Mouse (Mus musculus): ENCODE data around the gene Dgcr8. TPM values are rescaled to one million over a fixed set of nuclear protein-coding genes. Genes with fewer than 3 reads are reported as not detected.

Dgcr8 gene
- polyA plus RNA-seq, 1 experiment from 2014 or later, result 34.9 TPM

- H3K9ac ChIP-seq (ENCODE audit: low read length), result no peak within 1 kb of the TSS
- no peaks in the 10 kb centered on the region for H3K9me3 ChIP-seq (ENCODE audit: control insufficient read depth, low read length)
- 86% methylated on average over 2 of the region's 2 CpGs for WGBS
- H3K27ac ChIP-seq (ENCODE audit: low read depth, low read length), result no peak within 1 kb of the TSS
- ATAC-seq (ENCODE audit: low FRiP score) (no peak), DNase-seq (ENCODE audit: low spot score, missing footprints) (no peak)
- peaks cover 56% of the 10 kb centered on the region for H3K36me3 ChIP-seq (ENCODE audit: control insufficient read depth, insufficient read depth, low read length)
- H3K27me3 ChIP-seq (ENCODE audit: control insufficient read depth, insufficient read depth, low read length), result no peaks in the 10 kb centered on the region
- no peak within 1 kb of the TSS for H3K4me2 ChIP-seq
- H3K4me3 ChIP-seq (ENCODE audit: low read depth, low read length), result no peak within 1 kb of the TSS
- no peaks in the 10 kb centered on the region for H3K4me1 ChIP-seq (ENCODE audit: control insufficient read depth, insufficient read depth, low read length)
These were observed 30.8 kb downstream of the Dgcr8 start, which contains the start of gene Gm49776 for GRCm38 (mm10) chr16:18258221-18258620. TSS of gene Gm49776 (minus strand) at chr16:18258321.

- Histone ChIP-seq H3K27ac (ENCODE audit: low read depth, low read length) (no peak overlapping the region), H3K4me2 (no peak overlapping the region), H3K4me3 (ENCODE audit: low read depth, low read length) (no peak overlapping the region), H3K9me3 (ENCODE audit: control insufficient read depth, low read length) (no peaks in the 10 kb centered on the region), H3K9ac (ENCODE audit: low read length) (no peak overlapping the region), H3K36me3 (ENCODE audit: control insufficient read depth, insufficient read depth, low read length) (peaks cover 47% of the 10 kb centered on the region), H3K27me3 (ENCODE audit: control insufficient read depth, insufficient read depth, low read length) (no peaks in the 10 kb centered on the region), H3K4me1 (ENCODE audit: control insufficient read depth, insufficient read depth, low read length) (peaks cover 18% of the 10 kb centered on the region)
- WGBS, result 97% methylated on average over 1 of the region's 1 CpGs
- ATAC-seq (ENCODE audit: low FRiP score) (no peak), DNase-seq (ENCODE audit: low spot score, missing footprints) (no peak)
These were observed 35.2 kb downstream of the Dgcr8 start for GRCm38 (mm10) chr16:18253866-18254265.

- no peak overlapping the region for H3K4me2 ChIP-seq
- 86% methylated on average over 6 of the region's 6 CpGs for WGBS
- no peak overlapping the region for H3K4me3 ChIP-seq (ENCODE audit: low read depth, low read length)
- ATAC-seq (ENCODE audit: low FRiP score), result no peak
- no peaks in the 10 kb centered on the region for H3K9me3 ChIP-seq (ENCODE audit: control insufficient read depth, low read length)
- no peak for DNase-seq (ENCODE audit: low spot score, missing footprints)
- peaks cover 18% of the 10 kb centered on the region for H3K4me1 ChIP-seq (ENCODE audit: control insufficient read depth, insufficient read depth, low read length)
- H3K9ac ChIP-seq (ENCODE audit: low read length), result no peak overlapping the region
- H3K36me3 ChIP-seq (ENCODE audit: control insufficient read depth, insufficient read depth, low read length), result peaks cover 39% of the 10 kb centered on the region
- no peak overlapping the region for H3K27ac ChIP-seq (ENCODE audit: low read depth, low read length)
- no peaks in the 10 kb centered on the region for H3K27me3 ChIP-seq (ENCODE audit: control insufficient read depth, insufficient read depth, low read length)
These were observed 36.3 kb downstream of the Dgcr8 start for GRCm38 (mm10) chr16:18252736-18253135.

GRCm38 (mm10) chr16:18250828-18251790, 37.9 kb downstream of the Dgcr8 start:
- Histone ChIP-seq H3K27ac (ENCODE audit: low read depth, low read length) (0 out of 2 replicates have a peak overlapping the region, but pooled peaks have one; percentile 6), H3K4me2 (peak overlapping the region; percentile 92), H3K9me3 (ENCODE audit: control insufficient read depth, low read length) (no peaks in the 10 kb centered on the region), H3K4me3 (ENCODE audit: low read depth, low read length) (0 out of 2 replicates have a peak overlapping the region, but pooled peaks have one; percentile 15), H3K9ac (ENCODE audit: low read length) (peak overlapping the region; percentile 93; the same call in 1 of the 2 replicates), H3K36me3 (ENCODE audit: control insufficient read depth, insufficient read depth, low read length) (peaks cover 30% of the 10 kb centered on the region), H3K4me1 (ENCODE audit: control insufficient read depth, insufficient read depth, low read length) (peaks cover 28% of the 10 kb centered on the region), H3K27me3 (ENCODE audit: control insufficient read depth, insufficient read depth, low read length) (no peaks in the 10 kb centered on the region)
- ATAC-seq (ENCODE audit: low FRiP score) (no peak), DNase-seq (ENCODE audit: low spot score, missing footprints) (peak; percentile 89)
- 76% methylated on average over 10 of the region's 10 CpGs for WGBS

GRCm38 (mm10) chr16:18250231-18250630, 38.8 kb downstream of the Dgcr8 start:
- DNase-seq (ENCODE audit: low spot score, missing footprints), result no peak
- 54% methylated on average over 4 of the region's 4 CpGs for WGBS
- Histone ChIP-seq H3K9ac (ENCODE audit: low read length) (peak overlapping the region; percentile 93), H3K36me3 (ENCODE audit: control insufficient read depth, insufficient read depth, low read length) (peaks cover 36% of the 10 kb centered on the region), H3K4me3 (ENCODE audit: low read depth, low read length) (peak overlapping the region; percentile 96), H3K27me3 (ENCODE audit: control insufficient read depth, insufficient read depth, low read length) (no peaks in the 10 kb centered on the region), H3K4me1 (ENCODE audit: control insufficient read depth, insufficient read depth, low read length) (peaks cover 30% of the 10 kb centered on the region), H3K9me3 (ENCODE audit: control insufficient read depth, low read length) (no peaks in the 10 kb centered on the region), H3K4me2 (peak overlapping the region; percentile 92), H3K27ac (ENCODE audit: low read depth, low read length) (no peak overlapping the region)
- no peak for ATAC-seq (ENCODE audit: low FRiP score)

GRCm38 (mm10) chr16:18249364-18249967, 39.6 kb downstream of the Dgcr8 start:
- Histone ChIP-seq H3K4me3 (ENCODE audit: low read depth, low read length) (peak overlapping the region; percentile 96), H3K4me2 (peak overlapping the region; percentile 92), H3K36me3 (ENCODE audit: control insufficient read depth, insufficient read depth, low read length) (peaks cover 43% of the 10 kb centered on the region), H3K9ac (ENCODE audit: low read length) (peak overlapping the region; percentile 93), H3K4me1 (ENCODE audit: control insufficient read depth, insufficient read depth, low read length) (peaks cover 30% of the 10 kb centered on the region), H3K27ac (ENCODE audit: low read depth, low read length) (peak overlapping the region; percentile 82), H3K9me3 (ENCODE audit: control insufficient read depth, low read length) (no peaks in the 10 kb centered on the region), H3K27me3 (ENCODE audit: control insufficient read depth, insufficient read depth, low read length) (no peaks in the 10 kb centered on the region)
- ATAC-seq (ENCODE audit: low FRiP score) (peak; percentile 19), DNase-seq (ENCODE audit: low spot score, missing footprints) (no peak)
- WGBS, result 9% methylated on average over 27 of the region's 27 CpGs

GRCm38 (mm10) chr16:18248433-18249363, 40.3 kb downstream of the Dgcr8 start, which contains the start of the genes Trmt2a and Ranbp1:
TSS of gene Trmt2a (plus strand) at chr16:18248679.
TSS of gene Ranbp1 (minus strand) at chr16:18248732.
- ATAC-seq (ENCODE audit: low FRiP score) (peak; percentile 96), DNase-seq (ENCODE audit: low spot score, missing footprints) (peak; percentile 100)
- H3K27me3 ChIP-seq (ENCODE audit: control insufficient read depth, insufficient read depth, low read length), result no peaks in the 10 kb centered on the region
- peak within 1 kb of the TSS; percentile 82 for H3K27ac ChIP-seq (ENCODE audit: low read depth, low read length)
- H3K4me2 ChIP-seq, result peak within 1 kb of the TSS; percentile 92
- peaks cover 38% of the 10 kb centered on the region for H3K36me3 ChIP-seq (ENCODE audit: control insufficient read depth, insufficient read depth, low read length)
- H3K4me3 ChIP-seq (ENCODE audit: low read depth, low read length), result peak within 1 kb of the TSS; percentile 96
- under 1% methylated on average over 100 of the region's 102 CpGs for WGBS
- peak within 1 kb of the TSS; percentile 98 for H3K9ac ChIP-seq (ENCODE audit: low read length)
- no peaks in the 10 kb centered on the region for H3K9me3 ChIP-seq (ENCODE audit: control insufficient read depth, low read length)
- peaks cover 30% of the 10 kb centered on the region for H3K4me1 ChIP-seq (ENCODE audit: control insufficient read depth, insufficient read depth, low read length)
